8 mouse cellular contexts compared by ENCODE assay signal in genomic region chr10:41888365-41888941, GRCm38 (mm10).
DNase-seq lines count a peak whose midpoint lies in the region; ATAC-seq and TF ChIP-seq lines count a peak whose summit lies in the region.

No protein-coding gene starts in this region.

- peak overlapping the region; percentile 95 for H3K4me2 ChIP-seq in liver, embryonic 11.5 days

- no peaks in the 10 kb centered on the region for H3K9me3 ChIP-seq in heart, embryonic 10.5 days
- no peaks in the 10 kb centered on the region for H3K9me3 ChIP-seq in liver, embryonic 11.5 days (ENCODE audit: control insufficient read depth, low read length)

- TF ChIP-seq CTCF in kidney, adult 2 months (conservative IDR thresholded peaks at IDR 0.05; ENCODE audit: insufficient read depth, insufficient read length, low read depth, low read length) = 0 out of 2 replicates have a peak, but pooled peaks have one; percentile 5

- peaks cover 19% of the 10 kb centered on the region for H3K4me1 ChIP-seq in kidney, adult 2 months (ENCODE audit: control insufficient read depth, insufficient read depth, low read length)
- peaks cover 20% of the 10 kb centered on the region; the same call in 1 of the 2 replicates for H3K4me1 ChIP-seq in heart, embryonic 10.5 days
- H3K4me1 ChIP-seq in liver, embryonic 11.5 days (replicated peaks; ENCODE audit: control insufficient read depth, insufficient read depth, low read length) = peaks cover 7% of the 10 kb centered on the region

- TF ChIP-seq POLR2A in kidney, adult 2 months (IDR thresholded peaks at IDR 0.05; ENCODE audit: low read depth, low read length) = no peak

- 11% methylated on average over 4 of the region's 4 CpGs for WGBS in kidney, adult 2 months
- 71% methylated on average over 4 of the region's 4 CpGs for WGBS in heart, embryonic 10.5 days
- 45% methylated on average over 4 of the region's 4 CpGs for WGBS in liver, embryonic 11.5 days

- H3K27ac ChIP-seq in kidney, adult 2 months (ENCODE audit: insufficient read depth, low read depth, low read length) = no peak overlapping the region
- H3K27ac ChIP-seq in heart, embryonic 10.5 days = no peak overlapping the region
- H3K27ac ChIP-seq in liver, embryonic 11.5 days (ENCODE audit: low read depth, low read length) = no peak overlapping the region

- no peak overlapping the region for H3K9ac ChIP-seq in liver, embryonic 11.5 days (ENCODE audit: low read depth, low read length)

- H3K27me3 ChIP-seq in kidney, adult 2 months (replicated peaks; ENCODE audit: control insufficient read depth, insufficient read depth, low read length) = no peaks in the 10 kb centered on the region
- no peaks in the 10 kb centered on the region for H3K27me3 ChIP-seq in heart, embryonic 10.5 days (ENCODE audit: insufficient read depth, poor library complexity, severe bottlenecking)
- H3K27me3 ChIP-seq in liver, embryonic 11.5 days (replicated peaks; ENCODE audit: control insufficient read depth, insufficient read depth, low read length) = no peaks in the 10 kb centered on the region

- no peaks in the 10 kb centered on the region for H3K36me3 ChIP-seq in kidney, adult 2 months (ENCODE audit: control insufficient read depth, insufficient read depth, low read length)
- H3K36me3 ChIP-seq in heart, embryonic 10.5 days = no peaks in the 10 kb centered on the region
- H3K36me3 ChIP-seq in liver, embryonic 11.5 days (ENCODE audit: control insufficient read depth, insufficient read depth, low read length) = no peaks in the 10 kb centered on the region

- ATAC-seq in liver, embryonic 11.5 days (replicated peaks; ENCODE audit: low FRiP score) = no peak

- DNase-seq in kidney, adult 2 months = peak; percentile 46
- no peak for DNase-seq in kidney, postnatal 36 days
- peak; percentile 27 for DNase-seq in adipocyte (ENCODE audit: low spot score)
- no peak for DNase-seq in heart, embryonic 10.5 days (ENCODE audit: low spot score)
- DNase-seq in liver, embryonic 11.5 days (ENCODE audit: low spot score) = no peak
- peak; percentile 68 for DNase-seq in naive thymus-derived CD4-positive, alpha-beta T cell, adult 2 months (ENCODE audit: low read depth)
- DNase-seq in layer of hippocampus, adult 9-10 months (ENCODE audit: low spot score) = no peak
- DNase-seq in ovary, adult 18-20 months (ENCODE audit: low spot score) = no peak

- no peak overlapping the region for H3K4me3 ChIP-seq in kidney, adult 2 months (ENCODE audit: insufficient read depth, low read depth, low read length)
- H3K4me3 ChIP-seq in heart, embryonic 10.5 days = peak overlapping the region; percentile 76; the same call in 1 of the 2 replicates
- H3K4me3 ChIP-seq in liver, embryonic 11.5 days (ENCODE audit: low read depth, low read length) = peak overlapping the region; percentile 80

Comparison
In these comparisons a context has a peak if more than half of its experiments do, and no peak if none do; other contexts are left out.
1. DNase-seq: peak in kidney, adult 2 months (single experiment), adipocyte (single experiment) and naive thymus-derived CD4-positive, alpha-beta T cell, adult 2 months (single experiment); none in kidney, postnatal 36 days (0 of 2), heart, embryonic 10.5 days (single experiment), liver, embryonic 11.5 days (single experiment), layer of hippocampus, adult 9-10 months (single experiment) and ovary, adult 18-20 months (single experiment).